Mouse (Mus musculus) R1 (cell line): Measurements from ENCODE around the gene Hpca.

Experiments used
- DNase-seq: peaks from one replicate; pipeline ENCODE4 v3.0.0-alpha.2; 2018; ENCODE audit warnings: low read depth, low spot score

Gene Hpca

DNA sequence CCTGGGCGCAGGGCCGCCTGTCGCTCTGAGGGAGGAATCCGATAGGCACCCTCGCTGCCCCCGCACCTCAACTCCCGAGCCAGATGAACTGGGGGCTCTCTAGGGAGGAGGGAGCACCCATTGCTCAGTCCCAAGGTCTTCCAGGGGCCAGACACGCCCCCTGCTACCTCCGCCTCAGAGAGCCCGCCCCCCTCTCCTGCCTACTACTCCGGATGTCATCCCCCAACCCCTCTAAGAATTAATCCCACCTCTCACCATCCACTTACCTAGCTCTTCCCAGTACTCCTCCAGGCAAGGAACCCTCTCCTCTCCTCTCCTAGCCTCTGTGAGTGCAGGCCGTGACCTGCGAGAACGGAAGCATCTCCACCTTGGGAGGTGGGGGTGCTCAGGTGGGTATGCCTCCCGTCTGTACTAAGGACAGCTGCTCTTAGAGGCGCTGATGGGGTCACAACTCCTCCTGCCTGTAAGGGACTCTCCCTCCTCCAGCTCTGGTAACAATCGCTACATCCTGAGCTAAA lies at the start of gene Hpca:
Gene Hpca, minus strand, starts transcription at position 468 of the 518 bp plus-strand sequence.
- peak; percentile 57 for DNase-seq

DNA sequence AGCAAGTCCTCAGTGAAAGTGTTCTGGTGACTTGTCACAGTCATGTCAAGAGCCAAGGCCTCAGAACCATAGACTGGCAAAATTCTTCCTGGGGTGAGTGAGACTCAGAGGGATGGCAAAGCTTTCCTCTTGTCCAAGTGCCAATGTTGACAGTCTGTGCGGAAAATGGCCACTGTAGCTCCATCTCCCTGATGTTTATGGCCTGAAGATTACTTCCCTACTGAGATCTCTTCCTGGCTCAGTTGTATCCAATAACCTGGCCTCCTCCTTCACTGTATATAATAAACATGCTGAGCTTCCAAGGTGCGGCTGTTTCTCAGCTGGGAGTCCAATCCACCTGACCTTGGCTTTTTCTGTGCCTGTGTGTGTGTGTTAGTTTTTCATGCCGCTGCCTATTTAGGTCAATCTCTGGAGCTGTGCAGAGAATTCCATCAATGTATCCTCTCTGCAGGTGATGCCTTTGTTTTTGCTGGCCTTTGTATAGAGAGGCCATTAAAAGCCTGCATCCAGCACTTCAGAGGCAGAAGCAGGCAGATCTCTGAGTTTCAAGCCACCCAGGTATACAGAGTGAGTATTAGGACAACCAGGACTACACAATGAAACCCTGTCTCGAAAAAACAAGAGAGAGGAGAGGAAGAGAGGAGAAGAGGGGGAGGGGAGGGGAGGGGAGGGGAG lies 39.9 kb upstream of the Hpca start:
- DNase-seq: peak; percentile 99

DNA sequence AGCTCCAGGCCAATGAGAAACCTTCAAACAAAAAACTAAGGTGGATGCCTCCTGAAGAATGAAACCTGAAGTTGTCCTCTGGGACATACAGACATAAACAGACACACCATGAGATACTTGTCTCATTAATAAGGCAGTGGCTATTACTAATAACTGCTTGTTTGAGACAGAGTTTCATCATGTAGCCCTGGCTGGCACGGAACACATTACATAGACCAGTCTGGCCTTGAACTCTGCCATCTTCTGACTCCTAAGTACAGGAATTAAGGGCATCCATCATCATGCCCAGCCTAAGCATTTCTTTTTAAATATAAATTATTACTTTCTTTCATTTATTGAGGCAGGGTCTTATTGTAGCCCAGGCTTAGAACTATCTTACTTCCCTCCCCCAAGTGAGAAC lies 39.2 kb upstream of the Hpca start:
- no peak for DNase-seq

DNA sequence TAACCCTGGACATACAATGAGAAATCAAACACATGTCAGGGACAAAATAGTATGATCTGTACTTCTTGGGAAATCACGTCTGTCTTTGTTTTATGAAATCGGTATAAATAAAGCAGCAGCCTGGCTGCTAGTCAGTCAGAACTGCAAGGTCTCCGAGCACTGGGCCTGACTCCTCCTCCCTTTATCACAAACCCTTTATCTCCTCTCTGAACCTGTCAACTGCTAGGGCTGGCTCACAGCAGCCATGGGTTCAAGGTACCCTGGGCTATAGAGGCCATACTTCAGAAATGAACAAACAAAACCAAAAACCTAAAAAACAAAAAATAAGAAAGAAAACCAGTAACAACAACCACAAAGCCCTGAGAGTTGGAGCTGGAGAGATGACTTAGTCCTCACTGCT lies 36.7 kb upstream of the Hpca start:
- no peak for DNase-seq

DNA sequence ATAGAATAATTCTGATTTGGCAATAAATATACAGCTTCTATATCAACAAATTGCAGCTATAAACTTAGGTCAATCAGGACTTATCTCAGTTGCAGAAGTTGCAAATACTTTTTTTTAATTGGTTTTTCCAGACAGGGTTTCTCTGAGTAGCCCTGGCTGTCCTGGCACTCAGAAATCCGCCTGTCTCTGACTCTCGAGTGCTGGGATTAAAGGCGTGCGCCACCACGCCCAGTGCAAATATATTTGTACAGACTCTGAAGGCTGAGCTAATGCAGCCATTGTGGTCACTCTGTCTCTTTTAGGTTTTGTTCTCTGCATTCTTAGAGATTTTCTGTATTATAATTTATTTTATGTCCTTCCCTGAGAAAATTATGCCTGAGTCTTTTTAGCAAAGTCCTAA lies 35.7 kb upstream of the Hpca start:
- DNase-seq: no peak

DNA sequence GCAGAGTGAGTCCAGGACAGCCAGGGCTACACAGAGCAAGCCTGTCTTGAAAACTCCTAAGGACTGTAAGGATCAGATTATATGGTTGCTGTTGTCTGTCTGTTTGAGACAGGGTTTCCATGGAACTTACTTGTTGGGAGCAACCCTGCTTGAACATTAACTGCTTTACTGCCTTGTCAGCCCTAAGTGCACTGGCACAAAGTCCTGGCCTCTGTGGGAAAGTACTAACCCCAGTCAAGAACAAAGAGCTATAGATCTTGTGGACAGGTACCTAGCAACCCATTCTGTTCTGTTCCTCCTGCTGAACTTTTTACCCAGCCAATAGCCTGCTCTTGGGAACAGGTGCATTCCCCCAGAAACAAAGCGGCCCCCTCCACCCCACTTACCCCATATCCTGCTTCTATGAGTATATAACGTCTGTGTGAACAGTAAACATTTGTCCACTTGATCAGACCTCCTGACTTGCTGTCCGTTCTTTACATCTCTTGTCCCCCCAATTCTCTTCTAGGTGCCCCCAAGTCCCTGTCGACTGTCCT lies 29.5 kb upstream of the Hpca start:
- no peak for DNase-seq

DNA sequence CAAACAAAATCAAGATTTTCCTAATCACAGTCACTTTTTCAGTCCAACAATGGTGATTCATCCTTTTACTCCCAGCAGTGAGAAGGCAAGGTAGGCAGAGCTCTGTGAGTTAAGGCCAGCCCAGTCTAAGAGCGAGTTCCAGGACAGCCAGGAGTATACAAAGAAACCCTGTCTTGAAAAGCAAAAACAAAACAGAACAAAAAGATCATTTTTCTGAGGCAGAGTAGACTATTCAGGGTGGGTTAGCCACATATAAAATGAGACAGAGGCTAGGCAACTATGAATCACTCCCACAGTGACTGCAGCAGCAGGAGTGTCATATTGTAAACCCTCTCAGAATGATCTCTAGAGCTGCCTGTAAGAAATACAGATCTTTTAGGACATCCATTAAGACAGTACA lies 27.5 kb upstream of the Hpca start:
- no peak for DNase-seq

DNA sequence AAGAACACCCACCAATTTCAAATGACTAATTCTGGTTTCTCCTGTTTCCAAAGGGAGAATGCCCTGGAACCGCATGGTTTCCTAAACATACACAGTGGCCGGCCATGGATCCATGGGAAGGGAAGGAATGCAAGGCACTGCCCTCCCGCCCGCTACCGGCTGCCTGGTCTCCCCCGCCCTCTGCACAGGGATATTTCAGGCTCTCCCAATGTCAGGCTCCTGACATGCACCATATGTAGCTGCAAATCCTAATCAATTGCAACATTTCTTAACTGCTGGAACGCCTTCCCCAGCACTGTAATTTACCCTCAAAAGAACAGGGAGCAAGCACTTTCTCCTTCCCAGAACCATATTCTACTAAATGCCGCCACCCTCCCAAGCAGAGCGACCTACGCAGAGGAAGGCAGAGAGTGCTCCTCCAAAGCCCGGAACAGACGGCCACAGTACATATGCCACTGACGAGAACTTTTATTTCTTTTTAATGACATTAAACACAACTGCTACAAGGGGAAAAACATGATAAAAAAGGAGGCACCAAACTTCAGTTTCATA lies 25.8 kb upstream of the Hpca start:
- DNase-seq: no peak

DNA sequence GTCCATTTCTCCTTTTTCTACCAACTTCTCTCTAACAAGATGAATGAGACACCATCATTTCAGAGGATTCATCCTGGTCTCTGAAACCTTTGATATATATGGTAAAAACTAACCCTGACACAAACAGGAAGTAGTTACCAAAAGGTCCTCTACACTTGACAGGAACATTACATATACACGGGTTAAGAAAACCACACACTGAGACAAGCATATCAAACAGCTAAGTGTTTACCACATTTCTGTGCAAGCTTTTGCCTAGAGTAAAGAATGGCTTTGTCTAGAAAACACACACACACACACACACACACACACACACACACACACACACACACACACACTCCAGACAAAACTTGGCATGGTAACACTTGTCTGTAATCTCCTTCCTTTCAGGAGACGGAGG lies 24.6 kb upstream of the Hpca start:
- no peak for DNase-seq

DNA sequence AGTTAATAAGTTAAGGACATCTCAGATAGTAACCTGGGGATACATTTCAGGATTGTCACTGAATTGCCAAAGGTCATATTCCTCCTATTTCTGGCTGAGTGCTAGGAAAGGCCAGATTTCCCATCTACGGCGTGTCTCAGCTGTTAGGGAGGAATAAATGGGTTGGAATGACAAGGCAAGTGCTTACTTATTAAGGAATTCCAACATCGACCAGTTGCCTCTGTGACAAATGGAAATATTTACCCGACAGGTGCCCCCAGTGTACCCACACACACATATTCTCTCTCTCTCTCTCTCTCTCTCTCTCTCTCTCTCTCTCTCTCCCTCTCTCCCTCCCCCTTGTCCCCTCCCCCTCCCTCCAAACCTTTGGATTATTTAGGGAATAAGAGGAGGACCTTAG lies 24.1 kb upstream of the Hpca start:
- DNase-seq: no peak

DNA sequence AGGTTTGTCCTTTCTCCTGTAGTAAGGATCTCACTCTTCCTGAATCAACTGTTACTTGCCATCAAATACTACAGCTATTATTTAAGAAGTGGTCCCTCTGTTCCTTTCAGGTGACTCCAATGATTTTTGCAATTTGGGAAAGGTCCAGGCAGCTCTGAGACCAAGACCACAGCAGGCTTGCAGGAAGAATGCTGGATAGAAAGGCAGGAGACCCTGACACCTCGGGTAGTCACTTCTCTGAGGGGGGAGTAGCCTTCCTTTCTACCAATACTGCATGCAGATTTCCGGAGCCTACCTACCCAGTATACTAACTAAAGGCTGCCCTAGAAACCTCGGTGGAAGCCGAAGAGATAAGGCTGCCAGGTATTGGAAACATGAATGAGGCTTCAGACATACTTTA lies 23.6 kb upstream of the Hpca start:
- DNase-seq: no peak

DNA sequence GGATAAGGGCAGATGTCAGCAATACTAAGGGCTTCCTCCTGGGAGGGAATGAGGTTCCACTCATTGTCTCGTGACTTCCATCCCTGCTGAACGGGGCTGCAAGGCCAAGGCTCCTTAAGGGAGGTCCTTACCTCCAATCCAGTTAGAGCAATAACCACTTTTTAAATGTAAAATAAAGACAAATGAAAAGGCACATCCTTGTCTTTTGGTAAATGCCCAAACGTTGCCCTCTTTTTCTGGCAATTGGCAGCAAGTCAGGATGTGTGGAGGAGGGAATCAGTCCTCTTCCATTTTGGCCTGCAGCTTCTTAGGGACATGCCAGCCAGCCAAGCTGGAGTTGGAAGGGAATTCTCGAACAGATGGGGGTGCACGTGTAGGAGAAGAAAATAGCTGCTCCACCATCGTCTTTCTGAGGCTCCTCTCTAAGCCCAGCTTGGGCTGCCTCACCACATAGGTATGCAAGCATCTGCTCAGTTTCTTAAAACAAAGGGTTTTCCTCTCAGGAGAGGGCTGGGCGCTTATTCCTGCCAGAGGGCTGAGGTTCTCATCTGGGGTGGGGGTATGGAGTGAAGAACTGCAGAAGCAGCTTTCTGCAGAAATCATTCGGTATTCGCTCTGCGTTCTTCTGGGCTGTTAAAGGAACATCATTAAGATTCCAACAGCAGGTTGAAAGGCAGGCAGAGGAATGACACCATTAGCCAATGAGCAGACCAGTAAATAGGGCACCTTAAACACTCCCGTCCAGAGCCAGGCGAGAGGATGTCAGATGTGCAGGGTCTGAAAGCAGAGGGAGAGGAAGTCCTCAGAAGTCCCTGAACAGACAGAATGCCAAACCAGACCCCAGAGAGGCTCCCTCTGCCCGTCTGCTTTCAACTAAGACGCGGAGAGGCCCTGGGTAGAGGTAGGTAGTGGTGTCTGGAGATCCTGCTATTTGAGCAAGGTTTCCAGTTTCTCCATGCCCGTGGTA lies 22.8 kb upstream of the Hpca start:
- peak; percentile 56 for DNase-seq

DNA sequence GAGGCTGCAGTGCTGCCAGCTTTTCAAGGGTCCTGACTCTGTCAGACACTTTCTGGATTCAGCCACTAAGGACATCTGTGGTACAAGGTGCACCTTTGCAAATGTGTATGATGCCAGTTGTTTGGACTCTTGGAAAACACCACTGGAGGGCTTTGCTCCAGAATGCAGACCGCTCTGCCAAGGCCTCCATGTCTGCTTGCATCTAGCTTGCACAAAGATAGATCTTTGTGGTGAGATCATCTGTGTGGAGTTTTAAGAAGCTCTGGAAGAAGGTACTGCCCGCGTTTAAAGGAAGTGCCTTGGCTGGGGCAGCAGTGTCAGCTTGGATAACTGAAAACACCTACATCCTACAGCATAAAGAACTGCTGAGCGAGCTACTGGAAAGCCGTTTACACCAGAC lies 21.7 kb upstream of the Hpca start:
- no peak for DNase-seq

DNA sequence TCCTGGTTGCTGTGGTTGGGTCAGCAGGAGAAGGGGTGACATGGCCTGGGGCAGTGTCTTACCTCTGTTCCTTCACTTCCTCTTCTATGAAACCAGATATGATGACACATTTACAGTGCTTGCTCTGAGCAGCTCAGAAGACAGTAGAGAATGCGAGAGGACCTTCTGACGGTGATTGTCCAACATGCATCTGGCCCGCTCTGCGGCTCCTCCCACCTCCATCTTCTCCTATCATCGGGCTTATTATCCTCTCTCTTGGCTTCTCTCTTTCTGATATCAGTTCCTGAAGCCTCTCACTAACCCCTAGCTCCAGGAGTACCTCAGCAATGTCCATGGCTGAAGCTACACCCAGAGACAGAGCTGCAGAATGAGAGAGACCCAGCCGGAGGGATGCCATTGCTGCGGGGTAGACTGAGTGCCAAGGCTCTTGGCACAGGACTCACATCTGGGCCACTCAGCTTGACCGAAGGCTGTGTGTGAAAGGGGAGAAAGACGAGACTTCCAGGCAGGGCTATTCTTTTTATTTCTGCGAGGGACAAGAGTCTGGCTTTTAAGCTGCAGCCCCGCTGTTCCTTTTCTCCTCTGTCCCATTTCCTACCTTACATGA lies 20.7 kb upstream of the Hpca start:
- DNase-seq: no peak

DNA sequence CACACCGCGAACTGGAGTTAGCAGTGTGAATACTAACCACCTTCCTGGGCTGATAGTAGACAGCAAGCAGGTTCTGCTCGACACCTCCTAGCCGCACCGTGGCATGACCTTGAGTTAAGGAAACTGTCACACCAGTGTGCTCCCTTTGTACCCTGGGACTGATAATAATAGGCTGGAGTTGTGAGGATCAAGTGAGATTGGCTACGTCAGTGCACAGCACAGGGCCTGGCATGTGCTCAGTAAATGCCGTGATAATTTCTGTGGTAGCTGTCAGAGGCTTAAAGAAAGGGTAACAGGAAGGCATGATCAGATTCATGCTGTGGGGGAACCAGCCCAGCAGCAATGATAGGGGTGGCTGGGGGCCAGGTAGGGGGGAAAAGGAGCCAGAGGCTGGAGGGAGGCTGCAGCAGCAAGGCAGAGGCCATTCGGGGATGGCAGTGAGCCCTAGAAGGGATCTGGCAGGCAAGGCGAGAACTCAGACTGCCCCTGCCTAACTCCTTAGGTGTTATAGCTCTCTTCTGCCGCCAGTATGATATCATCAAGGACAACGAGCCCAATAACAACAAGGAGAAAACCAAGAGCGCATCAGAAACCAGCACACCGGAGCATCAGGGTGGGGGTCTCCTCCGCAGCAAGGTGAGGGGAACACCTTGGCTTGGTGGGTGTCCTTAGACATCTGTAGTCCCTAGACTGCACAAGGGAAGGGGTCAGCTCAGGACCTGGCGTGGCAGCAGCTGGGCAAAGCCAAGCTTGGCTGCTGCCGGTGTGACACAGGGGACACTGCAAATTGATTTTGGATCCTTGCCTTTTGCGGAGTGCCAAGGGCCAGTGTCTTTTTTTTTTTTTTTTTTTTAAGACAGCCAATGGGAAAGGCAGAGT lies 20.0 kb upstream of the Hpca start:
- no peak for DNase-seq

DNA sequence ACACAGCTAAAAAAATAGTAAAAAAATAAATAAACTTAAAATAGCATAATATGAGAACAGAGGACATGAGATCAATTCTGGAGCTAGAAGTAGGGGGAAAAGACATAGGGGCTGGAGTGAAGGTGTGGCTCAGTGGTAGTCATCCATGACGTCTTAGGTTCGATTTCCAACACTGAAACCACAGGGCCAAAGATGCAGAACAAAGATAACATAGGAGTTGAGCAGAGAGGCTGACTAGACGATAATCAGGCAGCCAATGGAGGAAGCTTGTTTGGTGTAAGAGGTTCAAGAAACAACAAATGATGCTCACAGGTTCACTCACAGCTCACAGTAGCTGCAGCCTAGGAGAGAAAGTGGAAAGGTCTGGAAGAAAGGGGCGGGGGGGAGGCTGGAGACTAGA lies 19.0 kb upstream of the Hpca start:
- DNase-seq: no peak

DNA sequence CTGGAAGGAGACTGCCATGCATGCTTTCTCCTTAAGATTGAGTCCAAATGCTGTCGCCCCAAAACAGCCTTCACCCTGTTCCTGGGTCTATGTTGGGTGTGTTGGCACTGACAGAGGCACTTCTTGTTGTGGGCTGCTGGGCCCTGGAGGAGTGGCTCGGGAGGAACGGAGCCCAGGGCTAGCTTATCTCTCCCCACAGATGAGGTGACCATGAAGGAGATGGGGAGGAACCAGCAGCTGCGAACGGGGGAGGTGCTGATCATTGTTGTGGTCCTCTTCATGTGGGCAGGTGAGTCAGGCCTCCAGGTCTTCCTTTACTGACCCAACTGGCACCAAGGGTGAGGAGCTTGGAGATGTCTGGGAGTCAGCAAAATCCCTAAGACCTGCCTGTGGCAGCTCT lies 17.8 kb upstream of the Hpca start:
- DNase-seq: no peak

DNA sequence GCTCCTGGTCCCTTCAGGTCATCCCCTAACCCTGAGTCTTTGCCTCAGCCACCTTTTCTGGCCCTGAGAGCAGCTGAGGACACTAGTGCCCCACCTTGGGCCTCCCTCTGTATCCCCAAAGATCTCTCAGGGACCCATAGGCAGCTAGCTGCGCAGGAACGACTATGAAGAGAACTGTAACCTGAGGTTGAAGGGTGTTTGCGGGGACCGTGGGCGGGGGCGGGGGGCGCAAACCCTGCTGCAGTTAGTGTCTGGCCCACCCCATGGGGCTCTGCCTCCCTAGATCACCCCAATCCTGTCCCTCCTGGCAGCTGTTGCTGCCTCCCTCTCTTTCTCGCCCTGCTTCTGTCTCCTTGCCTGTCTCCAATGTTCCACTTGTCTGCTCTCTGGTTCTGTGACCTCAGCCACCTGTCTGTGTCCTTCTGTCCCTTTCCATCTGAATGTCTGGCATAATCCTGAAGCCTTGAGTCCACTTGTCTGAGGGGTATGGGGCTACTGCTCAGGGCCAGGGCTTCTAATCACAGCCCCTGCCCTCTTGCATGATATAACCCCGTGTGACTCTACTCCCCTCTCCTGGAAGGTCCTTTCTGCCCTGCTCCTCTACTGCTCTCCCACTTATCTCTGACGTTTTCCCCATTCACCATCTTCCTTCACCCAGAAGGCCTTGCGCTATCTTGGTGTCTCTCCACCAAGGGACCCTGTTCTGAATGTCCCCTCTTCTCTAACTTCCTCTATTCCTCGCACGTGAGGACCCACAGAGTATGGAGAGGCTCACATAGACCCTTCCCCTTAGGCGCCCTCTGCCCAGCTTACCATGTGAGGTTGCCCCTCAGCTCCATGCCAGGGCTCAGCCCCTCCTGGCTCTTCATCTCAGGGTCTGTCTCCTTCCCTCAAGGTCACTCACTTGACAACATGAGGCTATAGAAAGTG lies 15.8 kb upstream of the Hpca start:
- DNase-seq: no peak

DNA sequence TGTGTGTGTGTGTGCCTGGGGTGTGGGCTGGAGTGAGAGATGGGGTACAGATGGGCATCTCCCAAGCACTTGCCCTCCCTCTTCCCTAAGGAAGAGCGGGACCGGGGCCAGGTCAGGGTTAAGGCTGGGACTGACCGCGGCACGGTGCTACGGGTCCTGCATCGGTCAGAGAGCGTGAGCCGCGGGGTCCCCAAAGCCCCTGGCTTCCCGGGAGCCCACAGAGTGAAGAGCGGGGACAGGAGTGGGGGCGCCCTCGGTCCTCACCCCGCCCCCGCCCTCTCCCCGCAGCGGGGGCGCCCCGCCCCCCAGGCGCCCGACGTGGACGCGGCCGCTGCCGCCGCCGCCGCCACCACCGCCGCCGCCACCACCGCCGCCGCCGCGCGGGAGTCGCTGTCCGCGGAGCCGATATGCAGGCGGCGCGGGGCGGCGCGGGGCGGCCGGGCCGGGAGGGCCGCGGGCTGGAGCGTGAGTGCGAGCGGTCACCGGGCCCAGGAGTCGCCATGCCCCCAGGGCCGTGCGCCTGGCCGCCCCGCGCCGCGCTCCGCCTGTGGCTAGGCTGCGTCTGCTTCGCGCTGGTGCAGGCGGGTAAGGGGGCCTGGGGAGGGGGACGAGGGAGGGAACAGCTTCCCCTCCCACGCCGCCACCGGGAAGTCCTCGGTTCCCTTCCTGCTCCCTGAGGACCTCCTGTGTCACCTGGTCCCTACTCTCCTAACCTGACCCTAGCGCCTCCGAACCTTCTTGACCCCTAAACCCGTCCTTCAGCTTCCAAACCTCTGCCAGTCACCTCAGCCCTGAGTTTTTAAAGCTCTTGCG lies 14.9 kb upstream of the Hpca start, which contains the start of gene Fndc5:
Gene Fndc5, plus strand, starts transcription at position 421 of the 813 bp plus-strand sequence.
- DNase-seq: peak; percentile 27
